Mouse (Mus musculus): Measurements from ENCODE around the gene Cdcp1.

Gene Cdcp1

DNA sequence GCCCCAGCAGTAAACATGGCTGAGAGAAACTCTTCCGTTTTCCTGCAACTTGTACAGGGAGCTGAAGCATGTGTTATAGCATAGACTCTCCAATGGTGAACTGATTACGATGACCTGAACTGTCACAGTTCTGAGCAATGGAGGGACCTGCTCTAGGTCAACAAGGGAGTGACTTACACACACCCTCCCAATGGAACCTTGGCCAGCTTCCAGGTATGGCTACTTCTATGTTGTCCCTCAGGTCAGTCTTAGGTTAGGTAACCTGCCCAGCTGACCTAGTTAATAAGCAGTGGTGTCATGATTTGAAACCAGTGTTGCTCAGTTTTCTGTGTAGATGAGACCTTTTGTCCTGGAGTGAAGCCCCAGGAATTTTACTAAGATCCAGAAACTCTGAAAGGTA lies 8.9 kb downstream of the Cdcp1 start:
- peak; percentile 40 for DNase-seq

- DNase-seq = no peak
These were observed 9.3 kb downstream of the Cdcp1 start for GRCm38 (mm10) chr9:123206526-123206925.

DNA sequence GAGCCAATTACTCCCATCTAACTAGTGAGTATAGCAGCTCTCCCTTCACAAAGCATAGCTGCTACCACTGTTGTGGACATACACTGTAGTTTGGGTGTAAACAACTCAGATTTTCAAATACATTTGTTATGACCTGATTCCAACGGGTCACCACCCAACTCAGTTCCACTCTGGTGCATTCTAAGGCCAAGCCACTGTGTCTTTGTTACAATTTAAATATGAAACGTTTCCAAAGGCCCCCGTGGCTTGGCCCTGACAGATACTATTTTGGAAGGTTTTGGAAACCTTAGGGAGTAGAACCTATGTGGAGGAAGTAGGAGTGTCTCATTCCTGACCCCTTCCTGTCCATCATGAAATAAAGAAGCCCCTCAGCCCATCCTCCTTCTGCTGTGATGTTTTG lies 15.7 kb downstream of the Cdcp1 start:
- no peak for DNase-seq

- DNase-seq = no peak
These were observed 27.6 kb downstream of the Cdcp1 start for GRCm38 (mm10) chr9:123188271-123188670.

DNA sequence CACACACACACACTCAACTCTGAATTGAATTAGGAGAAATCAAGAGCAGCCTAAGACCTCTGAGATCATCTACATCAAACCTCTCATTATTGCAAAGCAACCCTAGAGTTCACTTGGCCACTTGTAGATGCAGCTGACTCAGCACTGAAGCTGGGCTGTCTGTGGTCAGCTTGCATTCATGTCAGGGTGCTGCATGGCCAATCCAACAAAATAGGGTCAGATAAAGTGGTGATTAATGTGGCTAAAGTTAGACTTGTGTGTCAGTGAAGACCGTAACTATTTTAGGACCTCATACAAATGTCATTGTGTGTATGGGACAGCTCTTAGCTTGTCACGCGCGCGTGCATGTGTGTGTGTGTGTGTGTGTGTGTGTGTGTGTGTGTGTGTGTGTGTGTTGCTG lies 28.2 kb downstream of the Cdcp1 start:
- DNase-seq = no peak

GRCm38 (mm10) chr9:123186151-123186550 lies 29.7 kb downstream of the Cdcp1 start:
- no peak for DNase-seq

- DNase-seq = no peak
These were observed 30.3 kb downstream of the Cdcp1 start for GRCm38 (mm10) chr9:123185546-123185945.

GRCm38 (mm10) chr9:123183226-123183625 lies 32.6 kb downstream of the Cdcp1 start:
- DNase-seq = no peak

GRCm38 (mm10) chr9:123180003-123180402 lies 35.8 kb downstream of the Cdcp1 start:
- DNase-seq = no peak

GRCm38 (mm10) chr9:123177380-123178048 lies 38.3 kb downstream of the Cdcp1 start:
- DNase-seq = no peak

DNA sequence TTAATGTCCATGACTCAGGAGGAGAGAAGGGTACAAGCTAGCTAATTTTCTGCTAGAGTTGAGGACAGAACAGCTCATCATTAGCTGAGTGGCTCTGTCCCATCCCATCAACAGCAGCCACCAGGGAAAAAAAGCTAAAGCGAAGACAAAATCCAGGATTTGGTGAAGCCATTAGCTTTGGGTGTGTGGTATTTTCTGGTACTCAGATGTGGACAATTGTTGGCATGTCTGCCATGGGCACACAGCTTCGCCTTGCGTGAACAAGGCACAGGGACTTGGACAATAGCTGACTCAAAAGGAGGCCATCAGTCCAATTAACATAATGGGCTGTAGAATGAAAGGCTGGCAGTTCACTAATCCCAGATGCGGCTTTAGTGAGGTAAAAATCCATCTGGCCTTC lies 41.5 kb downstream of the Cdcp1 start:
- no peak for DNase-seq

DNA sequence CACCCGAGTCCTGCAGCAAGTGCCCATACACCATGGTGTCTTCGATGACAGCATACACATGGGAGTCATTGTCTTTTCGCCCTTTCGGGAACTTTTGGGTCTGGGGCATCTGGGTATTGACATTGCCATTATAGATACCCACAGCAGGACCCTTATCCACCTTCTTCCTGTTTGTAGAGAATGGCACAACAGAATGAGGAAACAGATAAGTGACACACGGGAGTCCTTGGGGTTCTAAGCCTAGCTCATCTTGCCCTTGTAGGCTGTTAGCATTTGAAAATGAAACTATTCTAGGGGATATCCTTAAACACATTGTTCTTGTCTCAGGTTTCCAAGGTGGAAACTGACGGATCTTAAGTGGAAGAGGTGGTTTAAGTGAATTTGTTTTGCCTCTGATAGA lies 42.1 kb downstream of the Cdcp1 start:
- DNase-seq = no peak

DNA sequence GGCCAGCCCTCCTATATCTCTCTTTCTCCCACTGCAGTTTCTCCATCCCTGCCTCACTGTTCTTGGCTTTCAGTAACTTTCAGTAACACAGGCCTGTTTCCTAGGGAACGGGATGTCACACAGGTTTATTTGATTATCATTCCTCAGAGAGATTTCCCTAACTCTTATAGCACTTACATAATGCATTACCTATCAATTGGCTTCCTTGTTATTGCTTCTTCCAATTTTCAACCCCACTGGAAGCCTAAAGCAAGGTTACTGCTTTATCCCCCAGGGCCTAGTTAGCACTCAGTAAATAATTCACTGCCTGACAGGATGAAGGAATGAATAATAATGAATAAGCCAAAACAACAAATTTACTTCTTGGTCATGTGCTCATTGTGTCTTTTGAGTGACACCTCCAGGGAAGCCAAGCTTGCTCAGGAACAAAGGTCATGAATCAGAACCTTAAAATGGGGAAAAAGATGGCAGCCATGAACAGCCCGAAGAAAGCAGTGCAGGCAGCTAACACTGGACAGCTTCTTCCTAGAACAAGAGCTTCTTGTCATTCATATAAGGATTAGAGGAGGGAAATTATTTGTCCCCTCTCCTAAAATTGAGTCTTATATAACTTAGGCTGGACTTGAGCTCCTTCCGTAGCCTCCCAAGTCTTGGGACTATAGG lies 49.9 kb downstream of the Cdcp1 start:
- DNase-seq = no peak

- DNase-seq = no peak
These were observed 52.7 kb downstream of the Cdcp1 start for GRCm38 (mm10) chr9:123162985-123163694.

- no peak for DNase-seq
These were observed 54.0 kb downstream of the Cdcp1 start for GRCm38 (mm10) chr9:123161792-123162191.

DNA sequence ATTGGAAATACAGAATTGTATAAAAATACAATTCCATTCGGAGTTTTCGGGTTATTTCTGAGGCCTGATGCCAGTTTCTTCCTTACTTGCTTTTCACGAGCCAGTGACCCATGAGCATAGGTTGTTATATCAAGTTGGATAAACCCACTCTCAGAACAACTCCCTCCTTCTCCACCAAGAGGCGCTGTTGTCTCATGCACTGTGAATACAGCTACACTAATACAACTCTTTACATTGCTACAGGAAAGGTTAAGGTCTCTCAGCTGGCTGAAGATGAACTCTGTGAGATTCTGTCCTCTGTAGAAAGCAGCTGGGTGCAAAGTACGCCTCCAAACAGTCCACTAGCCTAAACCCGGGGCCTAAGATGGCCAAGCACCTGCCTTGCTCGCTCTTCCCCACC lies 56.5 kb downstream of the Cdcp1 start:
- peak; percentile 87 for DNase-seq

- DNase-seq = peak; percentile 36
These were observed 57.6 kb downstream of the Cdcp1 start for GRCm38 (mm10) chr9:123158125-123158836.

DNA sequence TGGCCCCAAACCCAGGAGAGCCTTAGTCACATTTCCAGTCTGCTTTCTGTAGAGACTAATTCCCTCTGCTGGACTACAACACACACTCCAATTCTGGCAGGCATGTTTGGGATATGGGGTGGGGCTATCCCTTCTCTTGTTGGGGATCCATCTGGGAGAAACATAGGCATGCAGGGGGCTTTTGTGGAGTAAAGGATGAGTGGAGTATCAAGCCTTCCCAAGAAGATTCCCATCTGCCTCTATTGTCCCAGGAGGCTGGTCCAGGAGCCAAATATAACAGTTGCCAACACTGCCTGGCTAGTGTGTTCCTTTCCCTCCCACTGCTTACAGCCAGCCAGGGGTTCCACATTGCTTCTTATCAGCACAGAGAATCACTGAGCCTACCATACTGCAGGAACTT lies 58.1 kb downstream of the Cdcp1 start:
- DNase-seq = no peak

- DNase-seq = peak; percentile 88
These were observed 58.9 kb downstream of the Cdcp1 start for GRCm38 (mm10) chr9:123156910-123157361.

GRCm38 (mm10) chr9:123153121-123153520 lies 62.7 kb downstream of the Cdcp1 start:
- DNase-seq = peak; percentile 32

GRCm38 (mm10) chr9:123152026-123152425 lies 63.8 kb downstream of the Cdcp1 start:
- no peak for DNase-seq

DNA sequence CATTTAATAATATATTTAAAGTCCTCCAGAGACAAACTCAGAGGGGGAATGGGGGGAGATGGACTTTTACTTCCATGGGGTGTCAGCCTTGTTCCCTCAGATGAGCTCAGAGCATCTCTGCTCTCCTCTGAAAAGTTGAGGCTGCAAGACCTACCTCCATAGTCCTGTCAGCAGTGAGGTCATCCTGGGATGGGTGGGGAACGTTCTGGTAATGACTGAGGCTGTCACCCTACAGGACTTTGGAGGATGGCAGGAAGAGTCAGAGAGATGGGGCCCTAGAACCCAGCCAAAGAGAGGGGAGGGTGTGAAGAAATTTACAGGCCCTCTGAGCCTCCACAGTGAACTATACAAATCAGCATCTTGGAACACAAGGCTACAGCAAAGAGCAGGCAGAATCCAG lies 64.3 kb downstream of the Cdcp1 start:
- no peak for DNase-seq

Data from lung, postnatal 10 days (tissue).